Mouse (Mus musculus): ENCODE measurements at regions not wholly inside any gene's neighbourhood (a gene's known extent, or its start where the extent isn't known, plus 50 kb on each side); places are given as distances from the start of the nearest gene placed in this dataset.

GRCm38 (mm10) chr19:25856344-25856743 is 184.1 kb downstream of the Dmrt2 start:
- TF ChIP-seq CTCF (conservative IDR thresholded peaks at IDR 0.05; ENCODE audit: low read length), result no peak
- no peak for TF ChIP-seq NANOG (IDR thresholded peaks at IDR 0.05; ENCODE audit: borderline replicate concordance, low read length)
